Mouse (Mus musculus): ENCODE data around the gene Zfp616.

The Zfp616 gene

DNA sequence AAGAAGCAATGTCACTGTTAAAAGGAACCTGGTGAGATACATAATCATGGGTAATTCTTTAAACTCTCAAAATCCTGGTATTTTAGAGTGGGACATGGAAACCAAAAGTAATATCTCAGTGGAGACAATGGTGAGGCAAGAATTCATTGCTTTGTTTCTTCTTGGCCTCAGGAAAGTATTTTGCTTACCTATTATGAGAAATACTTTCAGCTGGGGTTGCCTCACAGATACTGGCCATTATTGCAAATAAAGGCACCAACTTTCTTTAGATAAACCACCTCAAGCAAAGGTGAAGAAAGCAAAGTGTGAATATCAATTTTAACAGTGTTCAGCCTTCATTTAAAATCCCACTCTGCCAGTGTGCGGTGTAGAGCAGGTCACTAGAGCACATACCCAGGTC is at the start of gene Zfp616:
TSS of gene Zfp616 (plus strand) at position 301 of the 400 bp plus-strand sequence.
- no peak for DNase-seq (ENCODE audit: low spot score)

DNA sequence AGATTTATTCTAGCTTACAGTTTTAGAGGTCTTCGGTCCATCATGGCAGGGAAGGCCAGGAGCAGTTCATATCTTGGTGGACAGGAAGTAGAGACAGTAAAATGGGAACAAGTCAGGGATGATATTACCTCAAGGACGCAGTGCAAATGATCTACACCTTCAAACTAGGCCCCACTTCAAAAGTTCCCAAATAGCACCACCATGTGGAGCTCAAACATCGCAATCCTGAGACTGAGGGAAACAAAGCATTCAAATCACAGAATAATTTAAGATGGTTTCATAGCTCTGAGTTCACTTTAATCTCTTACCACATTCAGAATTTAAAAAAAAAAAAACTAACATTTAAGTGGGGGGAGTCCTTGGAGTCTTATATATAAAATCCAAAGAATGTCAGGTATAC is 18.4 kb upstream of the Zfp616 start:
- no peak for DNase-seq (ENCODE audit: low spot score)

DNA sequence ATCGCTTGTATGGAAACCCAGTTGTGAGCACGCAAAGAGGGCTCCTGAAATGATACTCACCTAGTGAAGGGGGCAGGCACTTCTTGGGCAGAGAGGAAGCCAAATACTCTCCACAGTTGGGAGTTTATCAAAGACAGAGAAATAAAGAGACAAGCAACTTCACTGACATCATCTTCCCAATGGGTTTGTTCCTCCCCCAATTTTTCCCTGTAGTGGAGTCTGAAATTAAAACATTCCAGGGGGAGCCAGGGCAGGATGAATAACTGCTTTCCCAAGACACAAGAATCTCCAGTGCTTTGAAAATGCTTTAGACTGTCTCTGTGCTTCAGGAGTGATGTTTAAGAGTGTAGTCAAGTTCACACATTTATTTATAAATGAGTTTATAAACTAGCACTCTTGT is 13.3 kb upstream of the Zfp616 start, which contains the start of the genes Olfr139 and Olfr399:
TSS of gene Olfr139 (minus strand) at position 101 of the 400 bp plus-strand sequence.
TSS of gene Olfr399 (minus strand) at position 165 of the 400 bp plus-strand sequence.
- DNase-seq (ENCODE audit: low spot score): no peak

DNA sequence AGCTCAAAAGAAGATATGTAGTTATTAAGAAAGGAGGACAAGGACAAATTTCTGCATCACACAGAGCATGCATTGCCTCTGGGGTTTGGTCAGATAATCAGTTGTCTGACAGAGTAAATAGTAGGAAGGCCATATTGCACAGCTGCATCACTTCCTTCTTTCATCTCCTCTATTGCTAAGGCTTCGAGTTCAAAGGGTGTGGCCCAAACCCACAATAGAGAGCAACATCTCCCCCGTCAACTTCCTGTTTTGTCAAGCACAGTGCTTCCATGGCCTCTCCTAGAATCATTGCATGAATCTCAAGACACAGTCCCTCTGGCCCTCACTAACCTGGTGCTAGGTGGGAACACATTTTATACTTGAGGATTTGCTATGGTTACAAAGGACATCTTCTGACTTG is 31.0 kb downstream of the Zfp616 start:
- no peak for DNase-seq (ENCODE audit: low spot score)

DNA sequence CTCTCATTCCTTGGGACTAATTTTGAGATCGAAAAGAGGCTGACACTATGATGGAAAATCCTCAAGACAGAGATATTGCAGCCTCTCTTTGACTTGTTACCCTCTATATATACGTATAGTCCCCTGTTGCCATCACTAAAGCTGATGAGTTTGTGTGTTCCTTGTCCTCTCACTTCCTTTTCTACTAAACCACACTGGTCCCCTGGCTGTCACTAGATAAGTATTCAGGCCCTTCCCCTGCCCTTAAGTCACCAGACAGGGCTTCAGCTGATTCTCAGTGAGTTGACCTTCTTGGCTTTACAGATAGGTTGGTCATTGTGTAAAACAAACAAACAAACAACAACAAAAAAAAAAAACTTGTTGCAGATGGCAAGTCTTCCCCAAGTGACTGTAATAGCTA is 31.8 kb downstream of the Zfp616 start:
- DNase-seq (ENCODE audit: low spot score): no peak

DNA sequence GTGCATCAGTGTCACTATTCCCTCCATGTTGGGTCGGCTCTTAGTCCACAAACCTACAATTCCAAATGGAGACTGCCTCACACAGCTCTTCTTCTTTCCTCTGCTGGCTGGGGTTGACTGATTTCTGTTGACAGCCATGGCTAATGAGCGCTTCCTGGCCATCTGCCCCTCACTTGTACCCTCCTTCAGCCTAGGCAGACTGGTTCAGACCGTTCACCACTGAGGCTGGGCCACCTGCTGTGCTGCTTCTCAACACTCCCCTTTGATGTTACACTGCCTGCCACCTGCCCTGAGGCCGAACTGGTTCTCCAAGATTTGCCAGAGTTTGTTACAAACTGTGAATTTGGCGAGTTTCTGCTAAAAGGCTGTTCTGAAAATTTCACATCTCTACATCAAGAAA is 35.3 kb downstream of the Zfp616 start:
- DNase-seq (ENCODE audit: low spot score): no peak

DNA sequence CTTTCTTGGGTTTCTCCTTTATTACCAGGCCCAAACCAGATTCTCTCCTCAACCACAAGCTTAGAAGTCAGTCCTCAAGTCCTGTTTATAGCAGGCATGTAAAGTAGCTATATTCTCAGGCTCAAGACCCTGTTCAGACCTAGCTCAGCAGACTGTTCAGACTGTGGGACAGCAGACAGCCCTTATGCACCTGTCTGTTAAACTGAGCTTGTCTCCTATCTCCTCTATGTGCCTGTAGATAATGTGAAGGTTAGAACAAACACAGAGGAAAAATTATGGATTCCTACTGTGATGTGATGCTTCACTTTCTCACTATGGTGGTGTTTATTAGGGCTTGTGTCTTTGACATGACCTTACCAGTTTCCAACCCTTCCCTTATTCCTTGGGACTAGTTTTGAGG is 43.7 kb downstream of the Zfp616 start, which contains the start of gene Olfr401:
TSS of gene Olfr401 (plus strand) at position 301 of the 400 bp plus-strand sequence.
- DNase-seq (ENCODE audit: low spot score): no peak

All from urinary bladder, postnatal 14 days (tissue).